Mouse (Mus musculus) intestine, embryonic 16.5 days (tissue): ENCODE results near the gene Tlr9. TPM values are rescaled to one million over a fixed set of nuclear protein-coding genes. Genes with fewer than 3 reads are reported as not detected.

ENCODE experiments used
- ATAC-seq: fragments of 200-750 bp; cut with Nextera tagmentation; 2 replicates; pipeline ENCODE4 v1.8.0; 2017; ENCODE audit warnings: moderate TSS enrichment, moderate library complexity
- H3K27ac ChIP-seq: fragments of 300-500 bp; sonication (generic); 2 replicates; pipeline ENCODE4 v1.5.1; 2014; ENCODE audit warnings: mild to moderate bottlenecking, low read length
- H3K27me3 ChIP-seq: fragments of 300-500 bp; sonication (generic); replicated peaks from 2 replicates; pipeline ENCODE4 v1.6.1; 2014; ENCODE audit warnings: low read length, control low read depth, mixed read lengths; ENCODE audit not compliant: control insufficient read depth, insufficient read depth
- H3K36me3 ChIP-seq: fragments of 300-500 bp; sonication (generic); 2 replicates; pipeline ENCODE4 v1.6.1; 2014; ENCODE audit warnings: low read length, control low read depth; ENCODE audit not compliant: control insufficient read depth, insufficient read depth
- H3K4me1 ChIP-seq: fragments of 300-500 bp; sonication (generic); 2 replicates; pipeline ENCODE4 v1.6.1; 2014; ENCODE audit warnings: low read length, control low read depth, mixed read lengths; ENCODE audit not compliant: control insufficient read depth, insufficient read depth
- H3K4me2 ChIP-seq: fragments of 300-500 bp; sonication (generic); 2 replicates; pipeline ENCODE4 v1.6.1; 2014; ENCODE audit warnings: low read depth, low read length, control low read depth
- H3K4me3 ChIP-seq: fragments of 300-500 bp; sonication (generic); 2 replicates; pipeline ENCODE4 v1.5.1; 2014; ENCODE audit warnings: mild to moderate bottlenecking, low read length
- H3K9ac ChIP-seq: fragments of 300-500 bp; sonication (generic); 2 replicates; pipeline ENCODE4 v1.6.1; 2014; ENCODE audit warnings: low read depth, low read length
- H3K9me3 ChIP-seq: fragments of 300-500 bp; sonication (generic); 2 replicates; pipeline ENCODE4 v1.6.1; 2016; ENCODE audit warnings: low read length, control low read depth; ENCODE audit not compliant: control insufficient read depth
- WGBS: fragments of 180-500 bp; shearing (Covaris S2); extraction: QIAGEN DNeasy Blood & Tissue Kit; methylation state at CpG from one replicate; pipeline ENCODE4 v1.1.7; 2014; 5-methylcytosine and 5-hydroxymethylcytosine counted together
- polyA plus RNA-seq: library from polyadenylated mRNA; unstranded; fragments of >200 nt; fragmentation: Nextera tagmentation; extraction: Ambion mirVana; gene quantifications from 2 replicates; pipeline ENCODE4 v1.2.1, GENCODE M21; 2015

Tlr9 gene
- polyA plus RNA-seq, 1 experiment from 2014 or later: 0.04 TPM

DNA sequence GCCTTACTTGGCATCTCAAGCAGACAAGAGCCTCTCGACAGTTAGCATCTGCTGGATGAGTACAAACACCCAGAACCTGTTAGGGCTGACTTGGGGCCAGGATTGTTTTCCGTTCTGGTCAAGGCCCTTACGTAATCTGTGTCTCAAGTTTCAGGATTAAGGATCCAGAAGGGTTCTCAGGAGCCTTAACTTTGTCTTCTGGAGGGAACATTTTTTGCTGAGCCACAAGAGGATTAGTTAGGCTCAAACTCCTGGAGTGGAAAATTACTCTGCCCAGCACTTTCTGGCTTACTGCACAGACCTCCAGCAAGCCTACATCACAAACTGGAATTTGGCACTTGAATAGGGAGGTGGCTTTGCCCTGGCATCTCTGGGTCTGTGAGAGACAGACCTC lies 14.4 kb downstream of the Tlr9 start:
- no peak overlapping the region for H3K9ac ChIP-seq
- H3K27ac ChIP-seq: no peak overlapping the region
- peaks cover 25% of the 10 kb centered on the region for H3K36me3 ChIP-seq
- H3K4me2 ChIP-seq: no peak overlapping the region
- H3K27me3 ChIP-seq: no peaks in the 10 kb centered on the region
- ATAC-seq: no peak
- H3K9me3 ChIP-seq: no peaks in the 10 kb centered on the region
- 84% methylated on average over 3 of the region's 3 CpGs for WGBS
- H3K4me3 ChIP-seq: no peak overlapping the region
- H3K4me1 ChIP-seq: no peaks in the 10 kb centered on the region

DNA sequence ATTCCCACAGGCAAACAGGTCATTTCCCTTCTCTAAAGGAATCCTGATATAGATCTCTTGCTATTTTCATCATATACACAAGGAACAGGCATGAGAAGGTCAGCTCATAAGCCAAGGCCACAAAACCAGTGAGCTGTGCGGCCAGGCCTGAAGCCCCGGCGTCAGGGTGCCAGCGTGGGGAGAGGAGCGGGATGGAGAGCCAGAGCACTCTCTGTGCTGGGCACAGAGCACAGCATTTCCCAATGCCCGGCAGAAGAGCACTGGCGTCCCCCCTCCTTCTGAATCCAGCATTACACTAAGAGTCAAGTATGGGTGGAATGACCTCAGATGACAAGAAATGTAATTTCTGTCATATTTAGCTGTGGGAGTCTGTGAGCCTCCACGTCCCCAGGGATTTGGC lies 15.0 kb downstream of the Tlr9 start:
- no peak overlapping the region for H3K9ac ChIP-seq
- H3K4me1 ChIP-seq: no peaks in the 10 kb centered on the region
- H3K4me3 ChIP-seq: no peak overlapping the region
- WGBS: 88% methylated on average over 8 of the region's 8 CpGs
- no peak overlapping the region for H3K27ac ChIP-seq
- H3K9me3 ChIP-seq: no peaks in the 10 kb centered on the region
- H3K4me2 ChIP-seq: no peak overlapping the region
- no peak for ATAC-seq
- H3K27me3 ChIP-seq: no peaks in the 10 kb centered on the region
- H3K36me3 ChIP-seq: peaks cover 27% of the 10 kb centered on the region

DNA sequence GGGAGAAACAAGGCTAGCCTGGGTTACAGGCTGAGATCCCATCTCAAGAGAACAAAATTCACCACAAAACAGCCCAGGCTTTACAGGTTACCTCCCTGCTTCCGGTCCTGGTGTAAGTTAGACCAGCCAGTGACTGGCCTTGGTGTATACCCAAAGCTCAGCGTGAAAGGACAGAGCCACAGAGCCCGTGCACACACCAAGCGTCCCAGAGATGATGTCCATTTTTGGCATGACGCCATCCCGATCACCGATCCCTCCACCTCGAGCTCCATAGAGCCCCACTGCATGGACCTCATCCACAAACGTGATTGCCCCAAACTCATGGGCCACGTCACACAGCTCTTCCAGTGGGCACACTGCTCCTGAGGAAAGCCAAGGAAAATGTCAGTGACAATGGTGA lies 15.5 kb downstream of the Tlr9 start:
- WGBS: 96% methylated on average over 10 of the region's 10 CpGs
- ATAC-seq: no peak
- H3K9me3 ChIP-seq: no peaks in the 10 kb centered on the region
- H3K4me1 ChIP-seq: no peaks in the 10 kb centered on the region
- no peaks in the 10 kb centered on the region for H3K27me3 ChIP-seq
- H3K36me3 ChIP-seq: peaks cover 27% of the 10 kb centered on the region
- H3K4me2 ChIP-seq: no peak overlapping the region
- no peak overlapping the region for H3K27ac ChIP-seq
- H3K4me3 ChIP-seq: no peak overlapping the region
- H3K9ac ChIP-seq: no peak overlapping the region

DNA sequence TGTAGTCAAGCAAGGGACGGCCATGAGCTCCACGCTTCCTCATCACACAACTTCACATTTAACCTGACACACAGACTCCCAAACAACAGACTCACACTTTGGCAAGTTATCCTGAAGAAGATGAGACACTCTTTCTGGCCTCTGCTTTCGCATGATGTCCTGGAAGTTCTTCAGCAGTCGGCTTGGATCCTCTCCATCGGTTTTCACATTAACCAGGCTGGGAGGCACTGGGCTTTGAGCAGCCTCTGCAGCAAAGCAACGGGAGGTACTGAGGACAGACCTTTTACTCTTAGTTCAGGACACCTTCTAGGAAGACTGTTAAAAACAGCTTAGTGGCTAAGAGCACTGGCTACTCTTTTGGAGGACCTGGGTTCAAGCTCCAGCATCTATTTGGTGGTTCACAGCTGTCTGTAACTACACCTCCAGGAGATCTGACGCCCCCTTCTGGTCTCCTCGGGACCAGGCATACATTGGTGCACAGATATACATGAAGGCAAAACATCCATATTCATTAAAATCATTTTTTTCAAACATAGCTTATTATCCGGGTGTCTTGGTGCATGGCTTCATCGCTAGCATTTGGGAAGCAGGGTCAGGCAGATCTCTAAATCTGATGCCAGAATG lies 19.3 kb downstream of the Tlr9 start:
- Histone ChIP-seq H3K27me3 (no peaks in the 10 kb centered on the region), H3K4me1 (peaks cover 12% of the 10 kb centered on the region), H3K27ac (no peak overlapping the region), H3K4me2 (no peak overlapping the region), H3K36me3 (peaks cover 15% of the 10 kb centered on the region), H3K4me3 (no peak overlapping the region), H3K9me3 (no peaks in the 10 kb centered on the region), H3K9ac (no peak overlapping the region)
- 87% methylated on average over 10 of the region's 10 CpGs for WGBS
- ATAC-seq: no peak

DNA sequence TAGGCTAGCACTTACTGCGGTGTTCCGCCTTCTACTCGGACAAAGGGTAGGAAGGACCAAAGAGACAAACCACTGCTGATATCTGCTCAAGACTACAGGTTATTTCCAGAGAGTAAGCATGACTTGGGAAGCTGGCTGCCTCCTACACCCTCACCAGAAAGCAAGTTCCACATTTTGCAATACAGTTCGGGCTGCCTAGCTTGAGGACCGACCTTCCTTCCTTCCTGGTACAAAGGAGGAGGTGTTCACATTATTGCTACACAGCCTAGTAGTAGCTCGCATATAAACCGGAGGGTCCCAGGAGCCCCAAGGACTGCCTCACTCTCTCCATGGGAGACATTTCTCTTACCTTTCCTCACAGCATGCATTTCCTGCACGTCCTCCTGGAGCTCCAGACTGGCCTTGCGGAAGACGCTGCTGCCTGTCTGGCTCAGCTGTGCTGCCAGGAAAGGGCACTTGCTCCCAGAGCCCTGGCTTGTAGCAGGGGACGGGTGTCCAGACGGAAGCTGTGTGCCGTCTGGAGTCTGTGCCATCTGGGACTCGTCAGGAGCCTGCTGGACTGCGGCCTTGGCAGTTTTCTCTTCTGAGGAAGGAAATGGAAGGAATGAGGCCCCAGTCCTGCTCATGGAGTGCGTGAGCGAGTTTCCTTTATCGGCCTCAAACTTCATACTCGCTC lies 20.6 kb downstream of the Tlr9 start:
- H3K4me2 ChIP-seq: no peak overlapping the region
- H3K9ac ChIP-seq: 0 out of 2 replicates have a peak overlapping the region, but pooled peaks have one; percentile 3
- no peaks in the 10 kb centered on the region for H3K27me3 ChIP-seq
- 54% methylated on average over 19 of the region's 19 CpGs for WGBS
- peak overlapping the region; percentile 53 for H3K27ac ChIP-seq
- no peak overlapping the region for H3K4me3 ChIP-seq
- peaks cover 16% of the 10 kb centered on the region for H3K4me1 ChIP-seq
- no peaks in the 10 kb centered on the region for H3K9me3 ChIP-seq
- peak; percentile 13; the same call in 1 of the 2 replicates for ATAC-seq
- H3K36me3 ChIP-seq: peaks cover 12% of the 10 kb centered on the region

DNA sequence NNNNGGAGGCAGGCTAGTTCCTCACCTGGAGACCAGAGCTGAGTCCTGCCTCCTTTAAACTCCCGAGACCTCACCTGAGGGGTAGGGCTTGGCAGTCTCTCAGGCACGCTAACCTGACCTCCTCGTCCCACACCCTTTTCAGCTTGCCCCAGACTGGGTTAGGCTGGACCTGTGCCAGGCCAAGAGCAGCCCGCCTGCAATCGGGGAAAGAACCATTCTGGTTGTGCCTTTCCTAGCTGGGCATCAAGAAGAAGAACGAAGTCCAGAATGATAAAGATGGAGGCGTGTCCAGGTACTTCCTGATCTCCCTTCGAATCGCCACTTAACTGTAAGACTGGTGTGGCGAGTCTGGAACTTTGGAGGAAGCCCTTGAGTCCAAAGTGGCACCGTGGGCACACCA lies 27.2 kb downstream of the Tlr9 start:
- H3K4me1 ChIP-seq: peaks cover 42% of the 10 kb centered on the region
- H3K9me3 ChIP-seq: no peaks in the 10 kb centered on the region
- no peak overlapping the region for H3K4me3 ChIP-seq
- ATAC-seq: peak; percentile 63
- H3K27ac ChIP-seq: peak overlapping the region; percentile 87
- WGBS: 55% methylated on average over 11 of the region's 11 CpGs
- H3K4me2 ChIP-seq: no peak overlapping the region
- peak overlapping the region; percentile 36; the same call in 1 of the 2 replicates for H3K9ac ChIP-seq
- H3K27me3 ChIP-seq: no peaks in the 10 kb centered on the region
- no peaks in the 10 kb centered on the region for H3K36me3 ChIP-seq

DNA sequence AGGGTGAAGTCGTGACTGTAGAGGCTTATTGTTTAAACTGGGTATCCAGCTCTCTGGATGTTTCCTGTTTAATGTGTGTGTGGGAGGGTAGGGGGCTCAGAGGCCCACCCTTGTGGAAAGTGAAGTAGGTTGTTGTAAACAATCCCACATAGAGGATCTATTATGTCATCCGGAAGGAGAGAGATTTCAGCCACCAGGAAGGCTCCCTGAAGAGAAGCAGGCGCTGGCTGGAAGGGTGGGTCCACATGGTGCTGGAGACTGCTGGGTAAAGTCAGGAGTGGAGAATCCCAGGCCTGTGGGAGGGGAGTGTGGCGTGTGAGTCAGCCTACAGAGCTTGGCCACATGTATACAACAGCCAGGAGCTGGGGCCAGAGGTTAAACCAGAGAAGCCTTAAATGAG lies 27.8 kb downstream of the Tlr9 start:
- Histone ChIP-seq H3K27ac (peak overlapping the region; percentile 87), H3K4me1 (peaks cover 42% of the 10 kb centered on the region), H3K9me3 (no peaks in the 10 kb centered on the region), H3K27me3 (no peaks in the 10 kb centered on the region), H3K4me3 (no peak overlapping the region), H3K4me2 (no peak overlapping the region), H3K9ac (peak overlapping the region; percentile 36; the same call in 1 of the 2 replicates), H3K36me3 (no peaks in the 10 kb centered on the region)
- ATAC-seq: peak; percentile 77
- 30% methylated on average over 4 of the region's 4 CpGs for WGBS

DNA sequence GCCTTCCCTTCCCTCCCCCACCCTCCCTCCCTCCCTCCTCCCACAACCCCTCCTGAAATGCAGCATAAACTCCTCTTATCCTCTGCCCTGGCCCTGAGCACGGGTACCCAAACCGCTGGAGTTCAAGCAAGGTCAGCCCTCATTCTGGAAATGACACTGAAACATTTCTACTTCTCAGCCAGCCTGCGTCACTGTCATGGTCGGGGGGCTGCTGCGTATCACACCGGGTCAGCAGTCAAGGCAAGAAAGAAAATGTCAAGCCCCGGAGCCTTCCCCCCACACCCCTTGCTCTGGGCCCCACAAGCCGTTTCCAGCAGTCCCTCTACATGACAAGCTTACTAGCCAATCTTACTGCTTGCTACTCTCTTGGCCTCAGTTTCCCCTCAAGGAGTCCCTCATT lies 28.7 kb downstream of the Tlr9 start:
- peak overlapping the region; percentile 87; the same call in 1 of the 2 replicates for H3K27ac ChIP-seq
- WGBS: 44% methylated on average over 8 of the region's 8 CpGs
- ATAC-seq: no peak

DNA sequence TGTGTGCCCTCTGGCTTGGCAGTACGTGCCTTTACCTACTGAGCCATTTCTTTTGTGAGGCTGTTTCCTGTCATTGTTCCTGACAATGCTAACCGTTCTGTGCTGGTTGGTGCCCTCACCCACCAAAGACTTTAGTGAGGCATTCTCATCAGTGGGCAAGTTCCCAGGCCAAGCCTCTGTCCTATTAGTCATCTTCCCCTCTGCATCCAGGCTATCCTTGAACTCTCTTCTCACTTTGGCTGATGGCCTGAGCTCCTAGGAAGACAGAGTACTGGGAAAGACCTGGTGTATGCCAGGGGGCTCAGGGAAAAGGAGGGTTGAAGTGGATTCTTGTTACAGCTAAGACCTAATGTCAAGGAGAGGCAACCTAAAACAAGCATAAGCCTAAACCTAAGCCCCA lies 31.6 kb downstream of the Tlr9 start:
- WGBS: 74% methylated on average over 2 of the region's 2 CpGs
- H3K4me1 ChIP-seq: peaks cover 22% of the 10 kb centered on the region
- no peaks in the 10 kb centered on the region for H3K36me3 ChIP-seq
- H3K9ac ChIP-seq: no peak overlapping the region
- H3K4me3 ChIP-seq: no peak overlapping the region
- H3K27ac ChIP-seq: no peak overlapping the region
- no peaks in the 10 kb centered on the region for H3K27me3 ChIP-seq
- H3K9me3 ChIP-seq: no peaks in the 10 kb centered on the region
- H3K4me2 ChIP-seq: no peak overlapping the region
- ATAC-seq: no peak

More for the DNA sequence above, 28.7 kb downstream of the Tlr9 start:
- Histone ChIP-seq H3K27me3 (no peaks in the 10 kb centered on the region), H3K36me3 (no peaks in the 10 kb centered on the region), H3K4me2 (no peak overlapping the region), H3K9ac (0 out of 2 replicates have a peak overlapping the region, but pooled peaks have one; percentile 21), H3K9me3 (no peaks in the 10 kb centered on the region), H3K4me3 (no peak overlapping the region), H3K4me1 (peaks cover 41% of the 10 kb centered on the region)
